Mouse (Mus musculus) T-helper 17 cell (primary cell): Measurements from ENCODE around the gene Gm11034.

Source experiments
- in situ Hi-C, 2 experiments: fragments of 300-600 bp; cut with MboI, MseI; formaldehyde crosslinking; loops; 1 replicate in 1 of 2; 2 replicates in 1 of 2; pipeline ENCODE4 v1.15.1; 2025; ENCODE audit warnings: high pct_unique_total_duplicates in 2 of 2

Gm11034 gene

GRCm38 (mm10) chr8:72215060-72215459 lies 1.6 kb upstream of the Gm11034 start:
- in situ Hi-C loops = loop anchor here in 1 of 2 experiments (5.0 kb wide), 1 partner anchor 53 kb away; the partner anchor contains the start of gene Rab8a

DNA sequence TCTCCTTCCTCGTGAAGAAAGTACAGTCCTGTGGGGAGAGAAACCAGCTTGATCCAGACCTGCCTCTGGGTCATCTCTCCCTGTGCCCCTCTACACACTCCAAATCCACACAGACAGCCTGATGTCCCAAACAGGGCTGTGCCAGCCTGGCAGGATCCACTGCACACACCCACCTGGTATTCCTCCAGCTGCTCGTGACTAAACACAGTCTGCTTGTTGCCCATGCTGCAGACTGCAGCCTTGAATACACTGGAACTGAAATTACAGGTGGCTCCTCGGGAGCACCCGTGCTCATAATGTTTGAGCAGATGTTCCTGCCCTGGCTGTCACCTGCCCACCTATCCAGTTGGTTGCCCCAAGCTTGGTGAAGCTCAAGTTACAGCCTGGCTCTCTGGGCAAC lies 685 bp downstream of the Gm11034 start, which contains the start of gene Cib3:
Gene Cib3 (minus strand): TSS at position 87 of the 400 bp plus-strand sequence.
- in situ Hi-C loops = no loop called here

GRCm38 (mm10) chr8:72211846-72212245 lies 1.6 kb downstream of the Gm11034 start:
- in situ Hi-C loops = no loop called here

- in situ Hi-C loops = no loop called here
Measured at GRCm38 (mm10) chr8:72210710-72211109, 2.7 kb downstream of the Gm11034 start.

DNA sequence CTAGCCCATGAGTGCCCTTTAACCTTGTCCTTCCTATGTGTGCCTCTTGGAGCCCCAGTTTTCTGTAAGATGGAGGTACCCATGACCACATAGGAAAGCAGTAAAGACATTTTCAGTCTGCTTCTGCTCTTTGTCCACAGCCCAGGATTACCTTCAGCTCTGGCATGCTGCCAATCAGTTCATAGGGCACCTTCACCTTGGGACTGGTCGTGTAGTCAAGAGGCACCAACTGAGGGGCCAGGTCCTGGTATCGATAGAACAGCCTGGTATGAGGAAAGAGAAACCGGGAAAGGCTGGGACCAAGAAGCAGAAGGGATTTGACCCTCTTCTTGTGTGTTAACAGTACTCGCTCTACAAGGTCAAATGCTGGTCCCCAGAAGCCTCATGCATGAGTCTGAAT lies 3.2 kb downstream of the Gm11034 start:
- in situ Hi-C loops = no loop called here

- in situ Hi-C loops = no loop called here
Measured at GRCm38 (mm10) chr8:72208582-72208981, 4.9 kb downstream of the Gm11034 start.

DNA sequence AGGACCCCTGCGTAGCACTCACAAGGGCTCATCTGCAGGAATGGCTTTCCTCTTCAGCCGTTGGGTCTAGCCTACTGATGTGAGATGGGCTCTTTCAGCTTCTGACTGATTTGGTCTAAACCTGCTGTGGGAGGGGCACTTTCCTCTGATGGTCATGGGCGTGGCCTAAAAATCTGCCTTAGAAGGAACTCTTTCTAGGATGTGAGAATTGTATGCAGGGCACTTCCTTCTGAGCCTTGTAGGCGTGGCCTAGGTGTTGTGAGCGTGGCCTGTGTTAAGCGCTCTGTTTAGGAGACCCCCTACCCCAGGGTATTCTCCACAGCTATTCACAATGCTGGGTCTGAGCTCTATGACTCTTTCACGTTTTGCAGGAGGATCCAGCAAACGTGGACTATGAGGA lies 15.4 kb downstream of the Gm11034 start:
- in situ Hi-C loops = loop anchor here in 1 of 2 experiments (10.0 kb wide), 1 partner anchor 447 kb away; the partner anchor contains the start of gene Nwd1

GRCm38 (mm10) chr8:72192065-72192464 lies 21.4 kb downstream of the Gm11034 start:
- in situ Hi-C loops = loop anchor here in 1 of 2 experiments (10.0 kb wide), 1 partner anchor 453 kb away; the partner anchor contains the start of gene Nwd1

- in situ Hi-C loops = loop anchor here in 1 of 2 experiments (10.0 kb wide), 1 partner anchor 455 kb away; the partner anchor contains the start of gene Nwd1
Measured at GRCm38 (mm10) chr8:72190215-72190539, 23.3 kb downstream of the Gm11034 start.

DNA sequence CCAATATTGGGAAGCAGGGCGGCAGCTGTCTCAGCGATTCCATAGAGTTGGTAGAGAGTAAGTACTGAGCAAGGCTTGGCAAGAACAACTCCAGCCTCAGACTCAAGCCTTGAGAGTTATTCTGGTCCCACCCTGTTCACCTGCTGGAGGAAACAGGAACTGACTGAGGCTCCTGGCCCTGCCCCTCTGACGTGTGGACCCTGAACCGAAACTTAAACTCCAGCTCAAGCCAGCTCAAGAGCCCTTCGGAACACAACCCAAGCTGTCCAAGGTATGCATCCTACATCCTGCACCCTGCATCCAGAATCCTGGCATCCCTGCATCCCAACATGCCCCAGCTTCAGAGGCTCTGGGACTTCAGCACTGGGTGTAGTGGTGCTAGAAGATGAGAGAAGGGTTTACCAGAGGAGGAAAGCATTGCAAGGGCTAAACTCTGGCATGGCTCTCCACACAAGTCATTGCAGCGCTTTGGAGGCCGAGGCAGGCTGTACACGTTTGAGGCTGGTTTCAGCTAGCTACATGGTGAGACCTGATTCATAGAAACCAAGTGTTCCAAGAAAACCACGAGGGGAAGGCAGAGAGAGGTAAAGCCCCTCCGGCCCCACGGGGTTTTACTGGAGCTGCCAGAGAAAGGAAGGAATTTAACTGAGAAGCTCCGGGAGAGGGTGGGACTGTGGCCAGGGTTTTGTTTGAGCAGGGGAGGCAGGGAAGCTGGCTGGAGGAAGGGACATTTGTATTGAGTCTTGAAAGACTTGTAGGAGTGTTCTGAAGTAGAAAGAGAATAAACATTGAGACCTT lies 23.8 kb downstream of the Gm11034 start, which contains the start of gene Hsh2d:
Gene Hsh2d (plus strand): TSS at position 222 of the 798 bp plus-strand sequence.
- in situ Hi-C loops = loop anchor here in 1 of 2 experiments (10.0 kb wide), 1 partner anchor 455 kb away; the partner anchor contains the start of gene Nwd1

DNA sequence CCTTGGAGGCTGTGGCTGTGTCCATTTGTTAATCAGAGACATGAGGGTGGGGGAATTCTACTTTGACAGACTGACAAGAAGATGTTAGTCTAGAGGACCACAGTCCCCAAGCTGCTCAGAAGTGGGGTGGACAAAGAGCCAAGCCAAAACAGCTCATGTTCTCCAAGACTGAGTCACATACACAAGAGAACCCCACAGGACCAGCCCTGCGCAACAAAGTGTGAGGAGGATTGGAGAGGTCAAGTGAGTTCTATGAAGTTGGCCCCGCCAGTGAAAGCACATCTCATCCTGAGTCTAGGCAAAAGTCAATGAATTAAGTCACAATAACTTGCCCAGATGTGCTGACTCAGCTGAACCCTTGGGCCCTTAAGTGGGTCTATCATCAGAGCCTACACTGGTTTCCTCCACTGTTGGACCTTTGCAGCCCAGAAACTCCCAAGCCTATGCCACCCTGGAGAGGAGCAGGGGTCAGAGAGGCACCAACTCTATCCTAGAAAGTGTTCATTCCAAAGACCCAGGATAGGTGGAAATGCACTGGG lies 25.6 kb downstream of the Gm11034 start:
- in situ Hi-C loops = no loop called here

DNA sequence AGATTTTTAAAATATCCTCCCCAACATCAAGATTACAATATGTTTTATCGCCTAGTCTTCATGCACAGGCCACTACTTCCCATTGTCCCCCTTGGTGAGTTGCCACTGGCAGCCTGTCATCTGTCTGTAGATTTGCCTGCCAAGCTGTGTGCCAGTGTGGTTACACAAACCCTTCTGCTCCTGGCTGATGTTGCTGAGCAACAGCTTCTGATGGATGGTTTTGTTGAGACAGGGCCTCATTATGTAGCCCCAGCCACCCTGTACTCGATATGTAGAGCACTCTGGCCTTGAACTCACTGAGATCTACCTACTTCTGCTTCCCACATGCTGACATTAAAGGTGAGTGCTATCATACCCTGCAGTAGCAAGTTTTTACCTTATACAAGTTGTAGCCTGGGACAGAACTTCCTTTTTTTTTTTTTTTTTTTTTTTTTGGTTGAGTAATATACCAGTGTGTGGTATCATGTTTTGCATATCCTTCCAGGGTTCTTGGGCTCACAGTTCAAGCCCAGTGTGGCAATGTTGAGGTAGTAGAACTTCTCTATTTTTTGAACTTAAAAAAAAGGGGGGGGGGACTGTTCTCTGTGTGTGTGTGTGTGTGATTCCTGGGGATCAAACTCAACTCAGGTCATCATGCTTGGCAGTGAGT lies 29.8 kb downstream of the Gm11034 start:
- in situ Hi-C loops = no loop called here

GRCm38 (mm10) chr8:72177346-72177925 lies 36.0 kb downstream of the Gm11034 start:
- in situ Hi-C loops = loop anchor here (5.0 kb wide), 3 partner anchors 65 to 190 kb away; partner anchors contain the start of gene Ap1m1 (in 1 of the 2)

DNA sequence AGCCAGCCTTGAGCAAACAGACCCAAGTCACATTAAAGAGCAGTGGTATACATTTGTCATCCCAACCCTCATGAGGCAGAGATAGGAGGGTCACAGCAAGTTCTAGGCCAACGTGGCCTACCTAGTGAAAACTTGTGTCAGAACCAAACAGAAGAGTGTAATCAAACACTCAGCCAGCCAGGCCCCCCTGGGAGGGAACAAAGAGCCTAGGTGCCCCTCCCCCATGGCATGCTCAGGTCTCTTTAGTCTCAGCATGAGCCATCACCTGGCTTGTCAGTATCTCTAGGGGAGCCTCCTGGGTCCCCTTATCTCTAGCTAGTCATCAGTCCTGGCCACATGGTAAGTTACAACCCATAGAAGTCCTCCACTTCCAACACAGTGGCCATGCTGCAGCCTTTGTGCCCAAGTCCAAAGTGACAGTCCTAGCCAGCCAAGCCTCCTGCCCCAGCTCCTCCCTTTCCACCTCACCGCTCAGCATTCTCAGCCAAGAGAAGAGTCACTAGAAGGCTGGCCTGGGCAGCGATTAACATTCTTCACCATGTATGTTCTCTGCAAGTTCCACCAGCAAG lies 43.7 kb downstream of the Gm11034 start:
- in situ Hi-C loops = no loop called here

GRCm38 (mm10) chr8:72169098-72169668 lies 44.3 kb downstream of the Gm11034 start:
- in situ Hi-C loops = no loop called here
